Mouse (Mus musculus) monocyte, adult 5-6 weeks (primary cell): ENCODE measurements at regions not wholly inside any gene's neighbourhood (a gene's known extent, or its start where the extent isn't known, plus 50 kb on each side); places are given as distances from the start of the nearest gene placed in this dataset.

ENCODE experiments used
- ATAC-seq: fragments of 153-309, 156-312 bp; replicated peaks from 2 replicates; pipeline ENCODE4 v1.8.0; 2017; ENCODE audit warnings: mild to moderate bottlenecking; ENCODE audit not compliant: low TSS enrichment, insufficient number of reproducible peaks, severe bottlenecking, poor library complexity, low FRiP score

- no peak for ATAC-seq
Measured at GRCm38 (mm10) chr14:76678512-76679134, 121.9 kb upstream of the Serp2 start.

DNA sequence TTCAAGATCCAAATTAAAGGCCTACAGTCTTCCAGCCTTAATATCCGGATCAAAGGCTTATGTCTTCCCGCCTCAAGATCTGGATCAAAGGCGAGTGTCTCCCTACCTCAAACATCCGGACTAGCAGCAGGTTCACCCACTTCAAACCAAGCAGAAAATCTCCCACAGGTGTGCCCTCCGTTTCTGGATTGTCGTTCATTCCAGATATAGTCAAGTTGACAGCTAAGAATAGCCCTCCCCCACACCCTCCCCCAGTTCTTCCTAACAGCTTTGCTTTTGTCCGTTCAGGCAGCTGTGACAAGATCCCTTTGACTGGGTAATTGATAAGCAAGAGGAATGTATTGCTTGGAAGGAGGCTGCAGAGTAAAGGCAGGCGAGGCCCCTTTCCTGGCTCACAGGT lies 118.3 kb upstream of the Serp2 start:
- no peak for ATAC-seq

GRCm38 (mm10) chr14:76673671-76674331 lies 117.1 kb upstream of the Serp2 start:
- peak; percentile 59 for ATAC-seq

DNA sequence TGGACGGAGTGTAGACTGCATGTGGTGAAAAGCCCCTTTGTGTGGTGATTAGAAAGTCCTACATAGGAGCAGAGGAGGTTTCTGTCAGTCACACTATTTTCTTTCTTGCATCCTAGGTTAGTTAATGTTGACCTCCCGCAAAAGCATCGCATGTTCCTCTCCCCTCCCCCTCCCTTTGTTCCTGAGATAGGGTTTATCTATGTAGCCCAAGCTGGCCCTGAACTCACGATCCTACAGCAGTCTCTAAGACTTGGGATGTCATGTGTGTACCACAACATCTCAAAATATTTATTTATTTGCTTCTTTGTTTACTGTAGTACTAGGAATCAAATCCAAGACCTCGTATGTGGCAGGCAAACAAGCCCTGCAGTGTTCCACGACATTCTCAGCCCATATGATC lies 116.2 kb upstream of the Serp2 start:
- ATAC-seq, result no peak

GRCm38 (mm10) chr14:76672442-76672841 lies 115.8 kb upstream of the Serp2 start:
- no peak for ATAC-seq

- ATAC-seq, result no peak
Measured at GRCm38 (mm10) chr14:76671023-76671422, 114.3 kb upstream of the Serp2 start.

GRCm38 (mm10) chr14:76665754-76666371 lies 109.2 kb upstream of the Serp2 start:
- ATAC-seq, result no peak; the same call in 1 of the 2 replicates

DNA sequence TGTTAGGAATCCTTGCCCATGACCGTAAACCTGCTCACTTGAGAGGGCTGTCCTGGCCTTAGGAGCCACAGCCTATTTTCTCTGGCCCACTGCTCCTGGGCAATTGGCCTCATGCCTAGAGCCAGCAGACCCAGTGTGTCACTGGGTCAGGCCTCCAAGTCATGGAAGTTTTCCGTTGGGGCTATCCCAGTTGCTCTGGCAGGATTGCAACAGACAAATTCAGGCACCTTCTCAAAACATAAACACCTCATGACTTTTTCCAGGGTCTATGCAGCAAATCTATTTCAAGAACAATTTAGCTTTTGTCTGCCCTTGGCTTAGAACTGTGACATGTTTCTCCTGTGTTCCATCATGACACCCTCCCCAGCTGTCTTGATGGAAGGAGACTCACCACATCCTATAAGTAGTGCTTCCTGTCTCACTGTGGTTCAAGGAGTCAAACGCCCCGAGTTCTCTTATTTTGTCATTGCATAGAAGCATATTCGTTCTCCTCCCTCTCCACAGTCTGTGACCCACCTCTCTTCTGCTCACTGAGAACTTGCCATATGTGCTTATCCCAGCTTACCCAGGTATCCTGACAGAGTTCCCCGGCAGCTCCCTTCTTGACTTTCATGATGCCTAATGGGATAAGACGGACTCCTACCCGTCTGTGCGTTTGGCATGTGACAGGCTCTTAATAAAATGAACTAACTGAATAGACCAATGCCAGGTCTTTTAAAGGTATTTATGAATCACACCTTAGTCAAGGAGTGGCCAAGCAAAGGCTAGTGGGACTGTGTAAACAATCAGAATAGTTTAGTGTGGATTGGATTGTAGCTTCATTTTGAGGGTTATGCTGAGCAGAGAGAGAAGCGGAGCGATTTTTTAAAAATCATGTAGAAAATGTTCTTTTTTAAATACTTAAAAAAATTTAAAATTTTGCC lies 108.2 kb upstream of the Serp2 start:
- ATAC-seq, result no peak

GRCm38 (mm10) chr14:76663816-76664215 lies 107.1 kb upstream of the Serp2 start:
- ATAC-seq, result no peak

DNA sequence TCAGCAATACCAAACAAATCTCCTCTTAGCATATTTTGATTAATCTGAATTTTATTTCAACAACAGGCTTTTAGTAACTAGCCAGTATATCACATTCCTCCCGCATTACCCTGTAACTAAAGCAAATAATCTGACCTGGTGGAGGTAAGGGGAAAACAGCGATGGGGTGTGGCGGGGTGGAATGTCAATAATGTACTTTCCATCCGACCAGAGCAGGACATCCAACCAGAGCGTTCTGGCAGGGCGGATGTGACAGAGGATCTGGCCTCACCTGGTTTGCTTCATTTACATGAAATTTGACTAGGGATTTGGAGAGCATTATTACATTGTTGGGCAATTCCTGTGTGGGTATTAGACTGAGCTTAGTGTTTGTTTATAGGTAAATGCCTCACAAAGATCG lies 106.2 kb upstream of the Serp2 start:
- no peak for ATAC-seq

GRCm38 (mm10) chr14:76660906-76661305 lies 104.2 kb upstream of the Serp2 start:
- no peak for ATAC-seq

DNA sequence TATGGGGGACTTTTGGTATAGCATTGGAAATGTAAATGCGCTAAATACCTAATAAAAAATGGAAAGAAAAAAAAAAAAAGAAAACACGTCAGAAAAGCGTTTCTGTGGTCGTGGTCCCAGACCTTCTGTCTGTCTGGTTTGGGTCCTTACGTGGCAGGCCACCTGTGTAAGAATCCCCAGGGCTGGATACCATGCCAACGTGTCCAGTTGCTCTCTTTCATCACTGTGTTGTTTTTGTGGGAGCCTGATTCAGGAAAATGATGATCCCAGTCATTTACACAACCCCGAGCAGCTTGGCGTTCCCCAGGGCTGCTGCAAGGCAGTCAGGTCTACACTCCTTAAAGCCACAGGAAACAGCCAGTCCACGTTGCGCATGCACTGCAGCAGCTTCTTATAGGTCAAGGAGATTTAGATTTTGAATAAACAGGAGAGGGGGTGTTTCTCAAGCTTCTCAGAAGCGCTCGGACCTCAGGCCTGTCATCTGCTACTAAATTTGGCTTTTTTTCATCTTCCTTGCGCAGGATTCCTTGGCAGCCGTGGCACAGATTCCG lies 102.3 kb upstream of the Serp2 start:
- ATAC-seq, result no peak

DNA sequence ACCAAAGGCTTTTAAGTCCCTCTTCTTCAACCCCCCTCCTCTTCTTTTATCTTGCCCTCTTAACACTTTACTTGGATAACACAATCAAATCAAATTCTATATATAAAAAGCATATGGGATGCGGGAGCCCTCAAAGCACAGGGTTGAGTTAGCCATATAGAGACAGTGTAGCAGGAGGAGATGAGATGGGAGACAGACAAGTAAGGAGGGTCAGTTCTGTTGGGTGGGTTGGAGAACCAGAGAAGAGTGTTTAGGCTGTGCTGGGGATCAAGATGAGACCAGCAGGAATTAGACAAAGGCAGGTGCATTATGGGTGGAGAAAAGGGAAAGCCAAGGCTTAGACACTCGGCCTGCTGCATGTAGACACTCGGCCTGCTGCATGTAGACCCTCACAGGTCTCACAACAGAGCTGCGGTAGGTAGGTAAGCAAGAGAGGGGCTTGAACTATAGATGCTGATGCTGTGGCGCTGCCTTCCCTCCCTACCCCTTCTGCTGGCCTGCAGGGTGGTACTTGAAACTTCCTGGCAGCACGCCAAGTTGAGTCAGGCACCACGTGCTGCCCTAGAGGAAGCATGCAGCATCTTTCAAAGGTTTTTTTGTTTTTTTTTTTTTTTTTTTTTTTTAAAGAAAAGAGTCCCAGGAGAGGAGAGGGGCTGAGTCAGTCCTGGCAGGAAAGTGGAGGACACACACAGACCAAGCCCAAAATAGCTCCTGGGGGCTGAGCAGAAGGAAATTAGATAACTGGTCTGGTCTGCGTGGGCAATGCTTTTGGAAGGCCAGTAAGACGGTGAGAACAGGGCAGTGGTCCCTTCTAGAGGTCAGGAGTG lies 101.3 kb upstream of the Serp2 start:
- ATAC-seq, result no peak

DNA sequence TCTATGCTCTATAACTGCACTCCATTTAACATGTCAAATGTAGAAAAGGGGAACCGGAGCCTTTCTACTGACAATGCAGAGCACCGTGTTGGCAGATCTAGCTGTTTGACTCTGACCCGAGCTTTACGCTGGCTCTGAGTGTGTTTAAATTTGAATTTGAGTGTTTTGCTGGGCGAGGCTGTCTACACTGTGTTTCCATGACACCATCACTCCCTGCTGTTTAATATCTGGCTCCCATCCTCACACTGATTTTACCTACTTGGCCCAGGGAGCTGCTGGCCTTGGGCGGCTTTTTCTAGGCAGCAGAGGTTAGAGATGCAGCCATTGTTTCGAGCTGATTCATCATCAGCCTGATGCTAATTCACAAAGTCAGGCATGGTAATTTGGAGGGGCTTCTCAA lies 100.7 kb upstream of the Serp2 start:
- no peak for ATAC-seq

DNA sequence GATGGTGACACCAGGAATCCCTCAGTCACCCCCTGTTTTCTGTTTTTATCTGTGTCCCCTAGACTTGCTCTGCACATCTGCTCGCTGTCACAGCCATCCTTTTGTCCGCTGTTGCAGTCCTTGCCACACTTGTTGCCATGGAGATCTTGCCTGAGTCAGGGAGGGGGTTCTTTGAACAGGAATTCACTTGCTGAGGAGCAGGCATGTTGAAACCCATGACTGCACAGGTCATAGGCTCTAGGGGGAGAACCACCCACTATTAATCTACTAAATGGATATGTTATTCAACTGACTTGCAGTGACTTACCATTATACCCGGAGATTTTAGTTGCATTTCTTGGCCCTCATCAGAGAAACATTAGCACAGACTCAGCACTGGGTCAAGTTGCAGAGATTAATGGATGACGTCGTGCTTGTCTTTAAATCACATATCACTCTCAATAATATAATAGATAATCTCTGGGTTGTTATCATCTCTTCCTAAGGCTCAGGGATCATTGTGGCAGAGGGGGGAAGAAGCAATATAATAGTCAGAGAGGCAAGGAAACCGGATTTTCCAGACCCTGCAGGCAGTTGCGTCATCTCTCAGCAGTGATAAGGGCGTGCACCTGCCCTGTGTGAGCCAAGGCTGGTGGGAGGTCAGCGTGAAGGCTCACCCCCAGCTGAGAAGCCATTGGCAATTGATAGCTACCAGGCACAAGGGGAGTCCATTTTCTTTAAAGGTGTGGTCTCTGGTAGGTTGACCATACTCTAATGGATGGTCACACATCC lies 95.9 kb upstream of the Serp2 start:
- ATAC-seq, result no peak

DNA sequence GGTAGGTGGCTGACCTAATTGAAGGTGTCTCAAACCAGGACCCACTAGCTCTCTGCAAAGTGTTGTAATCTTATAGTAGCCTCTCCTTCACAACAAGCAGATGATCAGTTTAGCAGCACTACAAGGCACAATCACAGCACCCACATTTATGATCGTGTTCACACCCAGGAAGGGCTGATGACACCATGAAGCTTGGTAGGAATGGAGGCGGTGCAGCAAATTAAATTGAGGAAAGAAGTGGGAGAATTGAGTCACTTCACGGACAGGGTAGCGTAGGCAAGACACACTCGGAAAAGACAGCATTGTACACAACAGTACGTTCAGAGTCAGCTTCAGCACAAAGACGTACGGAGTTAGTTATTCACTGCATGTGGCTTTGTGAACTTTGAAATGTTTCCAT lies 94.4 kb upstream of the Serp2 start:
- ATAC-seq, result no peak

DNA sequence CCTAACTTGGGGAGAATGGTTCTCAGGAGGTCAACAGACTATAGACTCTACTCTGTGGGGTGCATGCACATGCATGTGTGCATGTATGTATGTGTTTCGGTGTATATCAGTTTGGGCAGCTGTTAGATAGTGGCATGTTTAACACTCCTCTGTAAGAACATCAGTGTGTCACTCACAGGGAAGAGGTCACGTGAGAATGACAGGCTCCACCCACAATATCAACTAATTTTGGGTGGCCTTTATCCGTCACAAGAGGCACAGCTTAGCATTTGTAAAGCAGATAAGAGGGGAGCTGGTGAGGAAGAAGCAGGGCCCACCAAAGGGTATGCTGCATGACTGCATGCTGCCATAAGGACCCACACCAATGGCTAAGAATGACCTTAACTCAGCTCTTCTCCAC lies 93.2 kb upstream of the Serp2 start:
- ATAC-seq, result no peak

DNA sequence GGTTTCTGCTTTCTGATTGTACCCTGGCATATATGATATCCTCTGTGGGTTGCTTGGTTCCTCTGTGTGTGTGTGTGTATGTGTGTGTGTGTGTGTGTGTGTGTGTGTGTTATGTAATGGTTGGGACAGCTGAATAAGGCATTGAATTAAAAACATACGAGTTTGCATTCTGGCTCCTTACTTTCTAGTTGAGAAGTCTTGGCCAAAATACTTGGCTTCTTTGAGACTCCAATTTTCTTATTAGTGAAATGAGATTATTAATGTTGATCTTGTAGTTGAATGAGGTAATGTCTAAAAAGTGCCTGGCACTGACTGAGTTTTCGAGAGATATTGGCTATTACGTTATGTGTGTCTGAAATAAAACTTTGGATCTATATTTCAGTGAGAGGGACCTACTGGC lies 88.0 kb upstream of the Serp2 start:
- ATAC-seq, result no peak
